Mouse (Mus musculus): ENCODE data around the gene Kank4. TPM values are rescaled to one million over a fixed set of nuclear protein-coding genes. Genes with fewer than 3 reads are reported as not detected.
"Not testable (repeated sequence)": the region's sequence is repeated elsewhere in the genome, so short reads cannot be mapped to it uniquely, and the experiment has no call there.

Gene Kank4
- total RNA-seq (2017), result not detected in 2 replicates

- peak; percentile 27 to 31; a peak in 2 of 4 replicates for ATAC-seq (replicated peaks in 1 of 2; ENCODE audit: insufficient read depth in 1 of 2, low FRiP score in 2 of 2, low TSS enrichment in 1 of 2, low read depth in 1 of 2, poor library complexity in 2 of 2, severe bottlenecking in 2 of 2)
Observed at GRCm38 (mm10) chr4:98817184-98817911, at the start of gene Kank4. TSS of gene Kank4 (minus strand) at chr4:98817537.

GRCm38 (mm10) chr4:98865386-98866237 is 48.3 kb upstream of the Kank4 start:
- ATAC-seq (replicated peaks in 1 of 2; ENCODE audit: insufficient read depth in 1 of 2, low FRiP score in 2 of 2, low TSS enrichment in 1 of 2, low read depth in 1 of 2, poor library complexity in 2 of 2, severe bottlenecking in 2 of 2), result no peak

- ATAC-seq (replicated peaks in 1 of 2; ENCODE audit: insufficient read depth in 1 of 2, low FRiP score in 2 of 2, low TSS enrichment in 1 of 2, low read depth in 1 of 2, poor library complexity in 2 of 2, severe bottlenecking in 2 of 2), result no peak
Observed at GRCm38 (mm10) chr4:98864546-98864945, 47.2 kb upstream of the Kank4 start.

- ATAC-seq (replicated peaks in 1 of 2; ENCODE audit: insufficient read depth in 1 of 2, low FRiP score in 2 of 2, low TSS enrichment in 1 of 2, low read depth in 1 of 2, poor library complexity in 2 of 2, severe bottlenecking in 2 of 2), result no peak
Observed at GRCm38 (mm10) chr4:98864094-98864493, 46.8 kb upstream of the Kank4 start.

GRCm38 (mm10) chr4:98863451-98863850 is 46.1 kb upstream of the Kank4 start:
- no peak for ATAC-seq (replicated peaks in 1 of 2; ENCODE audit: insufficient read depth in 1 of 2, low FRiP score in 2 of 2, low TSS enrichment in 1 of 2, low read depth in 1 of 2, poor library complexity in 2 of 2, severe bottlenecking in 2 of 2)

- no peak for ATAC-seq (replicated peaks in 1 of 2; ENCODE audit: insufficient read depth in 1 of 2, low FRiP score in 2 of 2, low TSS enrichment in 1 of 2, low read depth in 1 of 2, poor library complexity in 2 of 2, severe bottlenecking in 2 of 2)
Observed at GRCm38 (mm10) chr4:98858151-98858855, 41.0 kb upstream of the Kank4 start.

- no peak for ATAC-seq (replicated peaks in 1 of 2; ENCODE audit: insufficient read depth in 1 of 2, low FRiP score in 2 of 2, low TSS enrichment in 1 of 2, low read depth in 1 of 2, poor library complexity in 2 of 2, severe bottlenecking in 2 of 2)
Observed at GRCm38 (mm10) chr4:98857037-98857648, 39.8 kb upstream of the Kank4 start.

GRCm38 (mm10) chr4:98853926-98854325 is 36.6 kb upstream of the Kank4 start:
- no peak for ATAC-seq (replicated peaks in 1 of 2; ENCODE audit: insufficient read depth in 1 of 2, low FRiP score in 2 of 2, low TSS enrichment in 1 of 2, low read depth in 1 of 2, poor library complexity in 2 of 2, severe bottlenecking in 2 of 2)

- ATAC-seq (replicated peaks in 1 of 2; ENCODE audit: insufficient read depth in 1 of 2, low FRiP score in 2 of 2, low TSS enrichment in 1 of 2, low read depth in 1 of 2, poor library complexity in 2 of 2, severe bottlenecking in 2 of 2), result not testable (repeated sequence)
Observed at GRCm38 (mm10) chr4:98850485-98850884, 33.1 kb upstream of the Kank4 start.

- ATAC-seq (replicated peaks in 1 of 2; ENCODE audit: insufficient read depth in 1 of 2, low FRiP score in 2 of 2, low TSS enrichment in 1 of 2, low read depth in 1 of 2, poor library complexity in 2 of 2, severe bottlenecking in 2 of 2), result no peak
Observed at GRCm38 (mm10) chr4:98847120-98847885, 30.0 kb upstream of the Kank4 start.

GRCm38 (mm10) chr4:98846396-98846795 is 29.1 kb upstream of the Kank4 start:
- ATAC-seq (replicated peaks in 1 of 2; ENCODE audit: insufficient read depth in 1 of 2, low FRiP score in 2 of 2, low TSS enrichment in 1 of 2, low read depth in 1 of 2, poor library complexity in 2 of 2, severe bottlenecking in 2 of 2), result no peak

- no peak for ATAC-seq (replicated peaks in 1 of 2; ENCODE audit: insufficient read depth in 1 of 2, low FRiP score in 2 of 2, low TSS enrichment in 1 of 2, low read depth in 1 of 2, poor library complexity in 2 of 2, severe bottlenecking in 2 of 2)
Observed at GRCm38 (mm10) chr4:98845687-98846125, 28.4 kb upstream of the Kank4 start.

GRCm38 (mm10) chr4:98845201-98845600 is 27.9 kb upstream of the Kank4 start:
- ATAC-seq (replicated peaks in 1 of 2; ENCODE audit: insufficient read depth in 1 of 2, low FRiP score in 2 of 2, low TSS enrichment in 1 of 2, low read depth in 1 of 2, poor library complexity in 2 of 2, severe bottlenecking in 2 of 2), result no peak

GRCm38 (mm10) chr4:98843906-98844597 is 26.7 kb upstream of the Kank4 start:
- no peak for ATAC-seq (replicated peaks in 1 of 2; ENCODE audit: insufficient read depth in 1 of 2, low FRiP score in 2 of 2, low TSS enrichment in 1 of 2, low read depth in 1 of 2, poor library complexity in 2 of 2, severe bottlenecking in 2 of 2)

- ATAC-seq (replicated peaks in 1 of 2; ENCODE audit: insufficient read depth in 1 of 2, low FRiP score in 2 of 2, low TSS enrichment in 1 of 2, low read depth in 1 of 2, poor library complexity in 2 of 2, severe bottlenecking in 2 of 2), result not testable (repeated sequence)
Observed at GRCm38 (mm10) chr4:98841251-98841650, 23.9 kb upstream of the Kank4 start.

GRCm38 (mm10) chr4:98840526-98840925 is 23.2 kb upstream of the Kank4 start:
- ATAC-seq (replicated peaks in 1 of 2; ENCODE audit: insufficient read depth in 1 of 2, low FRiP score in 2 of 2, low TSS enrichment in 1 of 2, low read depth in 1 of 2, poor library complexity in 2 of 2, severe bottlenecking in 2 of 2), result no peak

Data from hematopoietic stem cell, adult 5-6 weeks (primary cell).